Mouse (Mus musculus) ES-E14 (cell line): ENCODE measurements at regions not wholly inside any gene's neighbourhood (a gene's known extent, or its start where the extent isn't known, plus 50 kb on each side); places are given as distances from the start of the nearest gene placed in this dataset.
A peak's percentile ranks its signal among the peaks of the same experiment; 100 is the strongest.

Experiments used
- DNase-seq: peaks from one replicate; pipeline ENCODE4 v3.0.0-alpha.2; 2013; ENCODE audit warnings: low read depth, low spot score
- H3K27ac ChIP-seq: 2 replicates; pipeline ENCODE4 v1.5.1; 2012; ENCODE audit warnings: low read depth, mild to moderate bottlenecking, low read length, moderate library complexity, mixed read lengths; ENCODE audit not compliant: poor library complexity, insufficient read depth, severe bottlenecking
- H3K36me3 ChIP-seq: 2 replicates; pipeline ENCODE4 v1.6.1; 2012; ENCODE audit warnings: mild to moderate bottlenecking, low read length, moderate library complexity, mixed read lengths; ENCODE audit not compliant: control insufficient read depth, poor library complexity, insufficient read depth, severe bottlenecking
- H3K4me1 ChIP-seq, 2 experiments: fragments of 150-350 bp in 1 of 2; sonication (generic) in 1 of 2; 2 replicates each; pipeline ENCODE4 v1.6.1; 2012; ENCODE audit warnings: low read length in 2 of 2, mild to moderate bottlenecking in 1 of 2, mixed read lengths in 1 of 2; ENCODE audit not compliant: control insufficient read depth in 2 of 2, insufficient read depth in 2 of 2, poor library complexity in 1 of 2
- H3K4me3 ChIP-seq, 2 experiments: fragments of 150-350 bp in 1 of 2; sonication (generic) in 1 of 2; 2 replicates each; pipeline ENCODE4 v1.5.1; 2012; ENCODE audit warnings: low read length in 2 of 2, low read depth in 1 of 2, mild to moderate bottlenecking in 1 of 2, mixed read lengths in 1 of 2; ENCODE audit not compliant: insufficient read depth in 1 of 2, poor library complexity in 1 of 2, severe bottlenecking in 1 of 2
- H3K9ac ChIP-seq: 2 replicates; pipeline ENCODE4 v1.6.1; 2012; ENCODE audit warnings: low read depth, mild to moderate bottlenecking, low read length, mixed read lengths; ENCODE audit not compliant: poor library complexity, insufficient read depth, severe bottlenecking
- H3K9me3 ChIP-seq: fragments of 150-350 bp; sonication (generic); 2 replicates; pipeline ENCODE4 v1.6.1; 2012; ENCODE audit warnings: low read depth, mild to moderate bottlenecking, low read length; ENCODE audit not compliant: control insufficient read depth, insufficient read depth
- CHD2 ChIP-seq: IDR thresholded peaks from 2 replicates; pipeline ENCODE4 v1.6.1; 2014; ENCODE audit warnings: mild to moderate bottlenecking, low read depth, low read length, inconsistent platforms
- HCFC1 ChIP-seq: IDR thresholded peaks from 2 replicates; pipeline ENCODE4 v1.6.1; 2012; ENCODE audit warnings: low read length, inconsistent platforms, borderline replicate concordance; ENCODE audit not compliant: insufficient read depth
- MAFK ChIP-seq: IDR thresholded peaks from 2 replicates; pipeline ENCODE4 v1.6.1; 2014; ENCODE audit warnings: mild to moderate bottlenecking, low read depth, low read length, inconsistent platforms; ENCODE audit not compliant: insufficient read depth
- ZC3H11A ChIP-seq: IDR thresholded peaks from 2 replicates; pipeline ENCODE4 v1.6.1; 2012; ENCODE audit warnings: low read depth, mild to moderate bottlenecking, inconsistent platforms, low read length, borderline replicate concordance
- ZNF384 ChIP-seq: IDR thresholded peaks from 2 replicates; pipeline ENCODE4 v1.6.1; 2012; ENCODE audit warnings: low read depth, low read length, inconsistent platforms
- in situ Hi-C, 2 experiments: fragments of 600-800 bp; cut with MboI; formaldehyde crosslinking; loops; one replicate each; pipeline ENCODE4 v1.15.1; 2025; ENCODE audit warnings: low sequenced_read_pairs in 2 of 2, inconsistent platforms in 1 of 2; ENCODE audit not compliant: unreplicated experiment in 2 of 2

GRCm38 (mm10) chr5:44303886-44304855 lies 77.7 kb upstream of the Tapt1 start:
- H3K36me3 ChIP-seq: no peaks in the 10 kb centered on the region
- H3K4me3 ChIP-seq: no peak overlapping the region
- in situ Hi-C loops: loop anchor here in 1 of 2 experiments (25.0 kb wide), 1 partner anchor 358 kb away; no protein-coding TSS in a partner anchor
- H3K9ac ChIP-seq: no peak overlapping the region
- peaks cover 0 to 2% of the 10 kb centered on the region in 2 experiments; a peak in 1 of 4 replicates for H3K4me1 ChIP-seq
- H3K27ac ChIP-seq: no peak overlapping the region
- peak; percentile 45 for DNase-seq
- no peak for TF ChIP-seq CHD2
- TF ChIP-seq ZNF384: no peak
- TF ChIP-seq HCFC1: no peak
- 0 out of 2 replicates have a peak, but pooled peaks have one; percentile 60 for TF ChIP-seq ZC3H11A
- TF ChIP-seq MAFK: no peak
- H3K9me3 ChIP-seq: no peaks in the 10 kb centered on the region

DNA sequence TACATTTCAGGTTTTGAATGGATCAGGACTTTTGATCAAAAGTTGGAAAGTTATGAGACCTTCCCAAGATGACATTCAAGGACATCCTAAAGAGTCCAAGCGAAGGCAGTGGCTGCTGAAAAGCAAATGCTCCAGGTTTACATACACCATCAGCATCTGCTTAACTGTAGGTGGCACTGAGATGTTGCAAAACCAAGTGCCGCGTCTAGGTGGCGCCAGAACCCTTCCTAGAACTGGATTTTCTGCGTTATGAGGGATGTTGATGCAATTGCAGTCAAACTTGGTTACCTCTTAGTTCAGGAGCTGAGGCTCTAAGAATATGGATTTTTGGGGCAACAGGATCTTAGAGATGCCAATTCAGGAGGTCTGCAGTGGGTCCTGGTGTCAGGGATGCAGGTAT lies 58.0 kb upstream of the Tapt1 start:
- in situ Hi-C loops: loop anchor here in 1 of 2 experiments (25.0 kb wide), 1 partner anchor 1128 kb away; no protein-coding TSS in a partner anchor
- H3K9me3 ChIP-seq: no peaks in the 10 kb centered on the region
- peak; percentile 69 for DNase-seq
- no peak overlapping the region for H3K27ac ChIP-seq
- H3K4me3 ChIP-seq: no peak overlapping the region
- TF ChIP-seq MAFK (no peak), ZC3H11A (peak; percentile 79; the same call in 1 of the 2 replicates)
- H3K36me3 ChIP-seq: no peaks in the 10 kb centered on the region
- no peaks in the 10 kb centered on the region for H3K4me1 ChIP-seq
- no peak overlapping the region for H3K9ac ChIP-seq
